Mouse (Mus musculus): ENCODE results near the gene Zfp668.
A peak's percentile ranks its signal among the peaks of the same experiment; 100 is the strongest.
"Not testable (repeated sequence)": the region's sequence is repeated elsewhere in the genome, so short reads cannot be mapped to it uniquely, and the experiment has no call there.

The Zfp668 gene

GRCm38 (mm10) chr7:127876467-127877348, at the start of gene Zfp668:
Gene Zfp668, minus strand, starts transcription at chr7:127876828.
- DNase-seq (ENCODE audit: extremely low read depth, low read depth, low spot score) = peak; percentile 52

DNA sequence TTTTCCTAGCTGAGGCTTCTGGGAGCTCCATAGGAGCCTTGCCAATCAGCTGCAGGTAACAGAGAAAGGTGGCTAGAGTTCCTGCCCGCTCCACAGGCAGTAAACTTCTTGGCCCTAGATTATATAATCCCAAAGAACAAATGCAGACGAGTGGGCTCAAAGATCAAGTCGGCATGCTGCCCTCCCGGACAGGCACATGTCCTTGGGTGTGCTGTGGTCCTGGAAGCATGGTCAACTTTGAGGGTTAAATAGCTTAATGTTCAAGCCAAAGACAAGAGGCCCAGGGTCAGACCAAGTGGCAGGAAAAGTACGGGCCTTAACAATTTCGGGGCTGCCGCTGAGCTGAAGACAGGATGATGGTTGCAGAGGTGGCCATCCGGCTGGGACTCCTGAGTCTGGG, 49.4 kb upstream of the Zfp668 start:
- no peak for DNase-seq (ENCODE audit: extremely low read depth, low read depth, low spot score)

GRCm38 (mm10) chr7:127925252-127925651, 48.6 kb upstream of the Zfp668 start:
- peak; percentile 88 for DNase-seq (ENCODE audit: extremely low read depth, low read depth, low spot score)

DNA sequence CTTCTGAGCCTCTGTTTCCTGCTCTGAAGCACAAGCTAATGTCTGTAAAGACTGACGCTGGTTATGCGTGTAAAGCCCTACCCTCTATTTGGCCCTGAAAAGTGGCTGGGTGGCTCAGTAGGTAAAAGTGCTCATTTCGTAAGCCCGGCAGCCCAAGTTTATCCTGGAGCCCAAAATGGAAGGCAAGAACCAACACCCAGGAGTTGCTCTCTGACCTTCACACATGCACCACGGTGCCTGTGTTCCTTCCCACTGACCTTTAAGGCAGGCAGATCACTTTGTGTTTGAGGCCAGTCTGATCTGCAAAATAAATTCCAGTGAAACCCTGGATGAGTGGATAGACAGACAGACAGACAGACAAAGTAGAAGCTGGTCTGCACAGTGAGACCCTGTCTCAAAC, 47.1 kb upstream of the Zfp668 start:
- DNase-seq (ENCODE audit: extremely low read depth, low read depth, low spot score) = no peak

GRCm38 (mm10) chr7:127922451-127923275, 46.0 kb upstream of the Zfp668 start:
- no peak for DNase-seq (ENCODE audit: extremely low read depth, low read depth, low spot score)

DNA sequence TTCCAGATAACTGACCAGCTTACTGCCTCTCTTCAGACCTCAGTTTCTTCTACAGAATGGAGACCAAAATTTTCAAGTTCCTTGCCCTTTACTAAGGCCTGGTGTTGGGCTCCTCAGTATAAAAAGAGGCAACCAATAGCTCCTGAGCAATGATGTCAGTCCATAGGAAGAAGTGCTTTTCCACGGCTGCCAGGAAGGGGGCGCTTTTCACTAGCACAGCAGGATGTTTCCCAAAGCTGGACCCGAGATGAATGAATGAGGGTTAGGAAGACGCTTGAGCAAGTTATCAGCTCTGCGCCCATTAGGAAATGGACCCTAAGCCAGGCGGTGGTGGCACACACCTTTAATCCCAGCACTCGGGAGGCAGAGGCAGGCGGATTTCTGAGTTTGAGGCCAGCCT, 44.9 kb upstream of the Zfp668 start:
- DNase-seq (ENCODE audit: extremely low read depth, low read depth, low spot score) = no peak

- DNase-seq (ENCODE audit: extremely low read depth, low read depth, low spot score) = no peak
Measured at GRCm38 (mm10) chr7:127919290-127919689, 42.7 kb upstream of the Zfp668 start.

DNA sequence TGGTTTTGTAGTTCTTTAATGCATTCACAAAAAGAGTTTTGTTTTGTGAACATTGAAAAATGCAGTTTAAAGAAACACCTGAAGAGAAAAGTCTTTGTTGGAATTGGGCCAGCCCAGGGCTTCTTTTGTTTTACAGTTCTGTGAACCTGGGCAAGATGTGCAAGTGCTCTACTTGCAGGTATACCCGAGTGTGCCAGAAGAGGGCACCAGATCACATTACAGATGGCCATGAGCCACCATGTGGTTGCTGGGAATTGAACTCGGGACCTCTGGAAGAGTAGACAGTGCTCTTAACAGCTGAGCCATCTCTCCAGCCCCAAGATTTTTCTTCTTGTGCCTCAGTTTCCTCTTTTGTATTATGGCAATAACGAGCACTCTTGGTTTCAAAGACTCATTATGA, 41.6 kb upstream of the Zfp668 start:
- no peak for DNase-seq (ENCODE audit: extremely low read depth, low read depth, low spot score)

GRCm38 (mm10) chr7:127915293-127915692, 38.7 kb upstream of the Zfp668 start:
- DNase-seq (ENCODE audit: extremely low read depth, low read depth, low spot score) = no peak

- no peak for DNase-seq (ENCODE audit: extremely low read depth, low read depth, low spot score)
Measured at GRCm38 (mm10) chr7:127912938-127913337, 36.3 kb upstream of the Zfp668 start.

DNA sequence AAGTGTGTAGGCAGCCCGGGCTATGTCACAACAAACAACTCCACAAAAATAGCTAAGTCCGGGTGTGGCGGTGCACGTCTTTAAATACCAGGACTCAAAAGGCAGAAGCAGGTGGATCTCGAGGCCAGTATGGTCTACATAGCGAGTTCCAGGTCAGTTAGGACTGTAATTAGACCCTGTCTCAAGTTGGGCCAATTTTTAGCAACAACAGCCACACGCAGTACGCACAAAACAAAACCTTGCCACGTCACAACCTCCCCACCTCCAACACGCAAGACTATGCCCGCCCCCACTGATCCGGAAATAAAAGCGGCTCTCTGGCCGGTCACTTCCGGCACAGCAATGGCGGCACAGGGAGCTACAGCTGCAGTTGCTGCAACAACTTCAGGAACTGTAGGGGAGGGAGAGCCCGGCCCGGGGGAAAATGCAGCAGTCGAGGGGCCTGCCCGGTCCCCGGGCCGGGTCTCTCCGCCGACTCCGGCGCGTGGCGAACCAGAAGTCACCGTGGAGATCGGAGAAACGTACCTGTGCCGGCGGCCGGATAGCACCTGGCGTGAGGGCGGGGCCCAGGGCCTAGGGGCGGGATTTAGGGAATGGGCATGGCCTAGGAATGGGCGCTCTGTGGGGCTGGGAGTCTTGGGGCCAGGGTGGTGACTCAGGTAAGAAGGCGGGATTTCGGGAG, 35.7 kb upstream of the Zfp668 start, which contains the start of gene Kat8:
Gene Kat8 (plus strand): TSS at position 327 of the 682 bp plus-strand sequence.
- DNase-seq (ENCODE audit: extremely low read depth, low read depth, low spot score) = no peak

DNA sequence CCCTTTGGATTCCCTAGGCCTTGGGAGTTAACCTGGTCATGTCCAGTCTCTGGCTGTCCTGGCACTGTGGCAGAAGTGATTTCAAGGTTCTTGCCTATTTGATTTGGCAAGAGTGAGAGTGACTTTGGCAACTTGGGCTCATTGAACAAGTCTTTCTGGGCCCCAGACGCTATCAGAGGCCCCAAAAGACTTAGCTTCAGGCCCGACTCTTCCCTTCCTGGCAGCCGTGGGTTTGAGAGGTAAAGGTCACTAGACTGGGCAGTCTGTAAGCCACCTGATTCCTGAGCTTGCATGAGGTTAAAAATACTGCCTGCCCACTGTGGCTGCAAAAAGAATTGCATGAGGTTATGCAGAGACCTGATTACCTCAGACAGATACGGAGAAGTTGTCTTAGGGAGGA, 32.0 kb upstream of the Zfp668 start:
- no peak for DNase-seq (ENCODE audit: extremely low read depth, low read depth, low spot score)

- no peak for DNase-seq (ENCODE audit: extremely low read depth, low read depth, low spot score)
Measured at GRCm38 (mm10) chr7:127907939-127908338, 31.3 kb upstream of the Zfp668 start.

DNA sequence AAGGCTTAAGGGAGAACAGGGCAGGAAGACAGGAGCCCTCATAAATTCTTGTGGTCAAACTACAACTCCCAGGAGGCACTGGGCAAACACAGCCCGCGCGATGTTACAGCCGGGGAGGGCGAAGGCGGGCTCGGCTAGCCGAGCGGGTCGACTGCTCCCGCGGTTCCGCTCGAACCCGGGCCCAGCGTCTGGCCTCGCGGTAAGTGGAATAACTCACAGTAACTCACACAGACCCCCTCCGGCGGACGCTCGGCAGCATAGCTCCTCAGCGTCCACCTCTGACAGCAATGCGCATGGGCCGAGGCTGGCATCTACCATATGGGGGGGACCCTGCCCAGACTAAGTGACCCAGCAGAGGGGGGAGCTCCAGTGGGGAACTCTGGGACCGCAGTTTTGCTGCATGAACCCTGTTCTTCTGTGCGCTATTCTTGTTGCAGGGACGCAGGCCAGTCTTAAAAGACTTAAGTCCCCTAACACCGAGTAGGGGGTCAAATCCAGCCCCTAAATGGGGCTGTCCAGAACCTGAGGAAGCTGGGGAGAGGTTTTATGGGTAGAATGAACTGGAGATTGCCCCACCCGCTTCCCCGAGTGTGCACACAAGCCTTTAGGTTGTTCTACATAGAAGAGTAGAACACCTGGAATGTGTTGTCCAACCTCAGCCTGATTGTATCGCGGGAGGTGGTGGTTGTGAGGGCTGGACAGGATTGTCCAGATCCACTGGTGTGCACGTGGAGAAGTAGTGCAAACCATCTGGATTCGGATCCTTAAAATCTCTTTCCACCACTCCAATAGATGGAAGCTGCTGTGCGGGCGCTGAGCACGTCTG, 27.6 kb upstream of the Zfp668 start, which contains the start of gene Bckdk:
Gene Bckdk (plus strand): TSS at position 112 of the 826 bp plus-strand sequence.
- no peak for DNase-seq (ENCODE audit: extremely low read depth, low read depth, low spot score)

GRCm38 (mm10) chr7:127901772-127902171, 25.1 kb upstream of the Zfp668 start:
- no peak for DNase-seq (ENCODE audit: extremely low read depth, low read depth, low spot score)

- DNase-seq (ENCODE audit: extremely low read depth, low read depth, low spot score) = no peak
Measured at GRCm38 (mm10) chr7:127899997-127900396, 23.4 kb upstream of the Zfp668 start.

DNA sequence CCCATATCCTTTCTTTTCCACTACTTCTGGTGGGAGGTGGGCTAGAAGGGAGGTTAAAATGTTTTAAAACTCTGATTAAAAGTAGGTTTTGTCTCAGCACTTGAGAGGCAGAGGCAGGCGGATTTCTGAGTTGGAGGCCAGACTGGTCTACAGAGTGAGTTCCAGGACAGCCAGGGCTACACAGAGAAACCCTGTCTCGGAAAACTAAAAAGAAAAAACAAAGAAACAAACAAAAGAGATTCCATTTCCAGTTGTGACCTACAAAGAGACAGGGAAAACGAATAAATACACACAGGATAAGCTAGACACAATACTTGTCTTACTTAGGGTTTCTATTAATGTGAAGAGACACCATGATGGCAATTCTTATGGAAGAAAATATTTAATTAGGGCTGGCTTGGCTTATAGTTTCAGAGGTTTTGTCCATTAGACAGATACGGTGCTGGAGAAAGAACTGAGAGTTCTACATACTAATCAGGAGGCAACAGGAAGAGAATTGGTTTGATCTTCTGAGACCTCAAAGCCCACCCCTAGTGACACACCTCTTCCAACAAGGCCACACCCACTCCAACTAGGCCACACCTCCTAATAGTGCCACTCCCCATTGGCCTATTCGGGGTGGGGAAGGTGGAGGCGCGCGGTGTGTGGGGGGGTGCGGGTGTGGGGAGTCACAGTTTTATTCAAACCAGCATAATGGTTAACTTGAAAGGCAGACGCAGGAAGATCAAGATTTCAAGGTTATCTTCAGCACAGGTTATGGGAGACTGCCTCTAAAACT, 21.7 kb upstream of the Zfp668 start:
- DNase-seq (ENCODE audit: extremely low read depth, low read depth, low spot score) = no peak

DNA sequence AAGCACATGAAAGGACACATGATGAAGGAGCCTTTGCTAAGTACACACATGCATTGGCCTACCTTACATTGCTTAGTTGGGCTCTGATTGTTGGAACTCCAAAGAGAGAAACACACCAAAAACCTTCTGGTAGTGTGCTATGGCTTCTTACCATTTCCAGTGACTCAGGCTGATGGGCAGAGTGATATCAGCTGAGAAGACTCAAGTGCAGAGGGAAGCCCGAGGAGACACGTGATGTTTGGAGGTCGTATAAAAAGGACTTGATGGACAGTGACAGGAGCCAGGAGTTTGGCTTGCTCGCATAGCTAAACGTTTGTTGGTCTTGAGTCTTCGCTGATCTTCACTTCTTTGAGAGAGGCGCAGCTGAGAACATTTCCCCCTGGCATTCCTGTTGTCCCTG, 20.9 kb upstream of the Zfp668 start:
- no peak for DNase-seq (ENCODE audit: extremely low read depth, low read depth, low spot score)

DNA sequence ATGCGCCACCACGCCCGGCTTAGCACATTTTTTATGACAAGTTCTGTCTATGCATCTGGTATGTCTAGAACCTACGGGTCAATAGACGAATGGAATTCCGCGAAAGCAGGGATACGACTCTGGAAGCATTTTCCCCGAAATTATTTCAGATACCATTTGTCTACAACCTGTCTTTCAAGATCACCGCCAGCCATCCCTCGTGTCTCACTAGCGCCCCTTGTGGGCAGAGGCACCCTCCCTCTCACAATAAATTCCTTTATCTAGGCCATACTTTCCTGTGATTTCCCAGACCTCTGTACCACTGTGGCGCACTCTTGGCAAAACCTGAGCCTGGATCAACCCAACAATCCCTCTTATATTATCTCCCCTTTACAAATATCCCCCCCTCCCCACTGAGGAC, 19.8 kb upstream of the Zfp668 start:
- no peak for DNase-seq (ENCODE audit: extremely low read depth, low read depth, low spot score)

GRCm38 (mm10) chr7:127895891-127896290, 19.3 kb upstream of the Zfp668 start:
- not testable (repeated sequence) for DNase-seq (ENCODE audit: extremely low read depth, low read depth, low spot score)
